Mouse (Mus musculus) layer of hippocampus, adult 2 months (tissue): ENCODE data around the gene Lsm14b. TPM values are rescaled to one million over a fixed set of nuclear protein-coding genes. Genes with fewer than 3 reads are reported as not detected.

Experiments used
- DNase-seq, 2 experiments: peaks; one replicate each; pipeline ENCODE4 v3.0.0; 2022; ENCODE audit warnings: low spot score in 2 of 2
- H3K27ac ChIP-seq: fragments of 200-600 bp; 2 replicates; pipeline ENCODE4 v1.8.1; 2022
- H3K4me3 ChIP-seq: fragments of 200-600 bp; 2 replicates; pipeline ENCODE4 v1.8.1; 2022; ENCODE audit warnings: mild to moderate bottlenecking
- CTCF ChIP-seq: fragments of 200-600 bp; conservative IDR thresholded peaks from 2 replicates; pipeline ENCODE4 v1.8.1; 2022; ENCODE audit warnings: antibody characterized with exemption, mild to moderate bottlenecking, moderate library complexity
- total RNA-seq, 2 experiments: library from RNA; stranded (reverse); gene quantifications; 2 replicates each; pipeline ENCODE4 v1.2.3; 2021

Gene Lsm14b
- total RNA-seq, 2 experiments from 2014 or later: 93.9 to 100 TPM

DNA sequence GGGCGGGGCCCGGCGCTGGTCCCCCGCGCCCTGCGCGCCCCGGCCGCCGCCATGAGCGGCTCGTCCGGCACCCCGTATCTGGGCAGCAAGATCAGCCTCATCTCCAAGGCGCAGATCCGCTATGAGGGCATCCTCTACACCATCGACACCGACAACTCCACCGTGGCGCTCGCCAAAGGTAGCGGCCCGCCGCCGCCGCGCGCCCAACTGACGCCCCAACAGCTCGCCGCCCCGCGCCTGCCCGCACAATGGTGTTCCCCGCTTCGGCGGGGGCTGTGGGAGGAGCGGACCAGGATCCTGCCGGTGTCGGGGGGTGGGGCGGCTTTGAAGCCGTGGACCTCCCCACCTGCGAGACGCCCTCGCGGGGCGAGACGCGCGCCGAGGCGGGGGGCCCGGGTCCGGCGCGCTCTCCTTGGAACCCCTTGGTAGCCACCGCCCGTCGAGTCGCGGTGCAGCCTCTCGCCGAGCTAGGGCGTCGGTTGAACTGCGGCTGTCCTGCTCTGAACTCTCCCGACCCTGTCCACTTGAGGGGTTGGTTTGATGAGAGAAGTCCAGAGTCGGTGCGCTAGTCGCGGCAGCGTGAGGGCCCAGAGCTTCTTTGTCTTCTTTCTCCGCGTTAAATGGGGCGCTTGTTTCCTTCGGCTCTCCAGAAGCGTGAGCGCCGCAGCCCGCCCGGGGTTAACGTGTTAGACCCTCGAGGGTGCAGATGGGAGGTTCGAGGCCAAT lies 511 bp downstream of the Lsm14b start:
- peak in 1 of 2 experiments; percentile 55 for DNase-seq
- TF ChIP-seq CTCF: no peak
- H3K27ac ChIP-seq: peak overlapping the region; percentile 92
- H3K4me3 ChIP-seq: peak overlapping the region; percentile 76

DNA sequence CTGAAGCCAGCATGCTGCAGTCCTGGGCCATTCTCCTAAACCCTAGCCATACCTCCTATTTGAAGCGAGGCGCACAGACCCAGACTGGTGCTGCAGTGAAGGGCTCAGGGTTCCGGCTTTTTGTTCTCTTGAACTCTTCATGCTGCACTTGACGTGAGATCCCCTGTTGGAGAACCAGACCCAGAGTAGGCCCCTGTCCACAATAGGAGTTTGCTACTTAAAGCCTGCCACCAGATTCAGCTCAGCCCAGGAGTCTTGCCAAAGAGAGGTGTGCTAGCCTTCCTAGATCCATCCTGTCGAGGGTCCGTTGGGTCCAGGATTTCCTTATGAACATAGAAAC lies 1.0 kb downstream of the Lsm14b start:
- DNase-seq: no peak
- H3K27ac ChIP-seq: peak overlapping the region; percentile 92
- no peak for TF ChIP-seq CTCF
- H3K4me3 ChIP-seq: peak overlapping the region; percentile 76

DNA sequence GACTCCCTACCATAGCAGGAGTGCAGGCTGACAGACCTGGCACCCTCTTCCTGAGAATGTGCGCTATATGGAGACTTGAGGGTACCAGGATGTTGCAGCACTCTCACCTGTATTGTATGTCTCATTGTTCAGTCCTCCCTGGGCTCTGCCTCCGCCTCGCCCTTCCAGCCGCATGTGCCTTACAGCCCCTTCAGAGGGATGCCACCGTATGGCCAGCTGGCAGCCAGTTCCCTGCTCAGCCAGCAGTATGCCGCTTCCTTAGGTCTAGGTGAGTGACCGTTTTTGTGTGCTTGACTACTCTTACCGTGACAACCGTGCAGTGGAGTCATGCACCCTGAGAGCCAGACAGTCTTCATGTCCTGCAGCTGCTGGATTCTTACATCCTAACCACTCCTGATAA lies 3.0 kb downstream of the Lsm14b start:
- no peak overlapping the region for H3K27ac ChIP-seq
- TF ChIP-seq CTCF: no peak
- H3K4me3 ChIP-seq: peak overlapping the region; percentile 76; the same call in 1 of the 2 replicates
- DNase-seq: no peak

DNA sequence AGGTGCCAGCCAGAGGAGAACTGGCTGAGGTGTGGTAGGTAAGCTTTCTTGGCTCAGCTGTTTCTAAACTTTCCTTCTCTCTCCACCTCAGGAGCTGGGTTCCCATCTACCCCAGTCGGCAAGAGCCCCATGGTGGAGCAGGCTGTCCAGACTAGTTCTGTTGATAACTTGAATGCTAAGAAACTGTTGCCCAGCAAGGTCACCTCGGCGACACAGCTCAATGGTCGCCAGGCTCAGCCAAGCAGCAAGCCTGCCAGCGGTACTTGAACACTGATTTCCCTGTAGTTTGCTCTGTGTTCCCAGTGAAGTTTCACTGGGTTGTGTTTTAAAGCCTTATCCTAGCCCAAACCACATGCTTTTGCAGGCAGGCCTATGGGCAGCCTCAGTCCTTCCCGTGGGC lies 6.5 kb downstream of the Lsm14b start:
- Histone ChIP-seq H3K4me3 (no peak overlapping the region), H3K27ac (no peak overlapping the region)
- no peak for DNase-seq

DNA sequence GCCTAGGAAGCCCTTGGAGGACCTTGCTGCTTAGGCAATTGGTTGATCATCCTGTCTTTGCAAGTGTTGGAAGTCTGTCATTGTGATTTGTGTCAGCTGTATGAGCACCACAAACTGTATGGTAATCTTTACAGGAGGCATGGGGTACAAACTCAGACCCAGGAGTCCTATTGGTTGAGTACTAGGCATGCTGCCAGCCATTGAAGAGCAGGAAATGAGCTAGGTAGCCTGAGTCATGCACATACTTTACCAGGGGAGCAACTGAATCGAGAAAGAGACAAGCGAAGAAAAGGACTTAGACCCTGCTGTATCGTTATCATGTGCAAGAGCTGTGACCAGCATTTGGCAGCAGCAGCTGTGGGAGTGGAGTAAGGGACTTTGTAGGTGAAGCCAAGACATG lies 8.1 kb downstream of the Lsm14b start:
- DNase-seq: no peak
- TF ChIP-seq CTCF: no peak
- no peak overlapping the region; the same call in 1 of the 2 replicates for H3K27ac ChIP-seq
- no peak overlapping the region for H3K4me3 ChIP-seq

More for the DNA sequence above, 6.5 kb downstream of the Lsm14b start:
- TF ChIP-seq CTCF: no peak

DNA sequence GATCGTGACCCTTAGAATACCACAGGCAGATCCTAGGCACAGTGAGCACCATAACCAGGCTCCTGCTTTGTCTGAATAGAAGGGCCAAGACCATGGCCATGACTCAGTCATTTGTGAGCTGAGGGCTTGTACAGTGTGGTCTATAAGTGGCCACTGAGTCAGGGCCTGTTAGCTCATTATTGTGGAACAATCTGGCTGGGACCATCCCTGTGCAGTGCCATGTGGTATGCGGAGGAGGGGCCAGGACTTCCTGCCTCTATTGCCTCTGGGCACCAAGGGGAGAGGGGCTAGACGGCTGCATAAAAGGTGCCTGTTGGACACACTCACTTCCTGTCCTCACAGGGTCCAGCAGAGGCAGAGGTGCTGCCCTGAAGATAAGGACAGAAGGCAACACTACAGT lies 9.2 kb downstream of the Lsm14b start:
- DNase-seq: no peak
- H3K27ac ChIP-seq: no peak overlapping the region
- no peak for TF ChIP-seq CTCF
- no peak overlapping the region for H3K4me3 ChIP-seq

DNA sequence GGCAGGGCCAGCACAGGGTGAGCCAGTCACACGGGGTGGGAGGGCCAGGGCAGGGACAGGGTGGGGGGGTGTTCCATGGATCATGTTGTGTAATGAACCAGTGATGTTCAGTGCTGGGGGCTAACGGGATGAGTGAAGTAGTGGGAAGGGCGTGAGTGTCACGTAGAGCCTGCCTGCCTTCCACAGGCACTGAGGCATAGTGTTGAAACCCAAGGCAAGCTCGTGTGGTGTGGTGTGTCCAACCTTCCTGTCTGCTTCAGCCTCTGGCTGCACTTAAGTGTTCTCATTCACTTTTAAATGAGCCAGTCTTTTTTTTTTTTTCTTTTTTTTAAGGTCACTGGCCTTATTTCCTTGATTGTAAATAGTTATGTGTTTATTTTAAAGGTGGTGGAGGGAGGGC lies 10.0 kb downstream of the Lsm14b start:
- no peak for TF ChIP-seq CTCF
- no peak overlapping the region for H3K4me3 ChIP-seq
- DNase-seq: no peak
- H3K27ac ChIP-seq: no peak overlapping the region

DNA sequence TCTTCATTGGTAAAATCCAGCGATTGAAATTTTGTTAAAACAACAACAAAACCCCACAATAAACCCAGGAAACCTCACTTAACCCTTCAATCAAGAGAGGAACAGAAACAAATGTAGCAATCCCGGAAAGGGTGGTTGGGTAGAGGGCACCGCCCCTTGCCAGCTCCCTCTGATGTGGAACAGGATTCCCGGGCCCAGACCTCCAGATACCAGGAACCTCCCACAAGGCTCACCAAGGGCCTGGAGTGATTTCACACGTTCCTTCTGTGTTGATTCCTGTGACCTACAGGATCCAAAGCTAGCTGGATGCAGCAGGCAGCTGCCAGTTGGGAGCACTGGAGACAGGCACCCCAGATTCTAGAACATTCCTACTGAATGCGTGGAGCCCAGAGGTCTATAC lies 15.6 kb downstream of the Lsm14b start:
- Histone ChIP-seq H3K4me3 (peak overlapping the region; percentile 76), H3K27ac (no peak overlapping the region)
- no peak for TF ChIP-seq CTCF

DNA sequence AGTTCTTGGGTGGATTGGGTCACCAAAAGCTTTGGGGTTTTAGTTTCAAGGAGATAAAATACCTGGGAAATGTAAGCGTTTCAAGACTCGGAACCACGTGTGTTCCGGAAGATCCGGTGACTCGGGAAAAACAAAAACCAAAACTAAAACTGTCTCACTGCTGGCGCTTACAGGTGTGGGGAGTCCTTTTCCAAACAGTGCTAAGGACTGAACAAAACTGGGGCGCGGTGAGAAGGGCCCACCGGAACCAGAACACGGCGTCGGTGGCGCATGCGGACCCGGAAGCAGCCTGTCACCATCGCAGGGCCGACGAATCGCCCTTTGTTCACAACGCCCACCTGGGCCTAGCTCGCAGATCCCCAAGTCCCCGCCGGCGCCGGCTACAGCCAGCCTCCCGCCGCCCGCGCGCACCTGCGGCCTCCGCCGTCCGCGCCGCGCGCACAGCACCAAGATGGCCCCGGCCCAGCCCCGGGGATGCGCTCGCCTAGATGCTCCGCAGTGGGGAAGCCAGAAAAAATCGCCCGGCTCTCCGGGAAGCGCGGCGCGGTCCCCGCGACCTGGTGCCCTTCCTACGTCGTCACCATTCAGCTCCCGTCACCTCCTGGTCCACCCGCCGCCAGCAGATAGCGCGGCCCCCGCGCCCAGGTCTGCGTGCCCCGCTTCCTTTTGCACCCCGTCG lies 16.9 kb downstream of the Lsm14b start:
- DNase-seq: peak in 1 of 2 experiments; percentile 37
- H3K27ac ChIP-seq: peak overlapping the region; percentile 98
- H3K4me3 ChIP-seq: peak overlapping the region; percentile 76
- TF ChIP-seq CTCF: no peak

More for the DNA sequence above, 15.6 kb downstream of the Lsm14b start:
- DNase-seq: no peak

DNA sequence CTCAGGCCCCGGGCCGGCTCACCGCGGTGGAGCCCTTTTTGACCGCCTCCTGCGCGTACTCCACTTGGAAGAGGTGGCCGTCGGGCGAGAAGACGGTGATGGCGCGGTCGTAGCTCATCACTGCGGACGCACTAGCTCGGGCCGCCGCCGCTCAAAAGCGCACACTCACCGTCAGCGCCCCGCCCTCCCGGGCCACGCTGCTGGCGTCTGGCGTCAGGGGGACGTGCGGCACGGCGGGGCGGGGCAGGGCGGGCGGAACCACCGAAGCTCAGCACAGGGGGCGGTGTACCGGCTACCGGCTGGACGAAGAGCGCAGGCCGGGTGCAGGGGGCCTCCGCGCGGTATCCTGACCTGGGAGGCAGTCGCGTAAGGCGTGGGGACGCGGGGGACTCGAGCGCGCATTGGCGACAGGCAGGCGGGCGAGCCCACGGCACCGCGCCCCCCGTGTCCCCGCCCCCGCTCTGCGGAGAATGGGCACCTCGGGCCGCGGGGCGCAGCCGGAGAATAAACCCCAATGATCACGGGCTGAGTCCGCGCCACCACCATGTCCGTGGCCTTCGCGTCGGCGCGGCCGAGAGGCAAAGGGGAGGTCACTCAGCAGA lies 17.6 kb downstream of the Lsm14b start, which contains the start of the genes Psma7 and Ss18l1:
TSS of gene Psma7 (minus strand) at position 178 of the 602 bp plus-strand sequence.
TSS of gene Ss18l1 (plus strand) at position 254 of the 602 bp plus-strand sequence.
- peak; percentile 67 for TF ChIP-seq CTCF

DNA sequence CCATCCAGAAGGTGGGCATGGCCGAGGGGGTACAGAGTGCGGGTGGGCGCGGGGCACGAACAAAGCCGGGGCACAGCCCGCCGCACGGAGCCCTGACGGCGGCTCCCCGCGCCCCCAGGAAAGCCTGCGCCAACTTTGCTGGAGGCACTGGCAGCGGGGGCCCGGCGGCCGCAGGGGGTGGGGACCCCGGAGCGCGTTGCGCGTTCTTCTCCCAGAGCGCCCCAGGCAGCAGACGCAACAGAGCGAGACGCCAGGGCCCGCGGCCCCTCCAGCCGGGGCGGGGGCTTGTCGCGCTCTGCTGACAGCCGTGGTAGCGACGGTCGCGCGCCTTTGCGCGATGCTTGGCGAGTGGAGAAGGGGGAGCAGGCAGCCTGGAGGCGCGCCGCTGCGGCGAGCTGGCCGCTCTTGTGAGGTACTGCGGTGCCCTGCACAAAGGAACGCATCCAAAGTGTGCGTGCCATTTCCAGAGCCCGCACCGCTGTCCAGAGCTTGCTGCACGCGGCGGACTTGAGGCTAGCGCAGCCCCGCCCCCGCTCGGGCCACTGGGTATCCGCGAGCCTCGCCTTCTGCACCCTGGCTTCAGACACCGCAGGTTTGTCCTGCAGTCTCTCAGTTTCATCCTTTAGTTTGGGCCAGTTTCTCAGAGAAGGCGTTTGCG lies 18.2 kb downstream of the Lsm14b start:
- peak overlapping the region; percentile 98 for H3K27ac ChIP-seq
- no peak for TF ChIP-seq CTCF
- DNase-seq: peak; percentile 54 to 75
- H3K4me3 ChIP-seq: peak overlapping the region; percentile 76

More for the DNA sequence above, 17.6 kb downstream of the Lsm14b start, which contains the start of the genes Psma7 and Ss18l1:
- peak within 1 kb of the TSS; percentile 98 for H3K27ac ChIP-seq
- peak within 1 kb of the TSS; percentile 76 for H3K4me3 ChIP-seq
- peak; percentile 87 to 91 for DNase-seq

DNA sequence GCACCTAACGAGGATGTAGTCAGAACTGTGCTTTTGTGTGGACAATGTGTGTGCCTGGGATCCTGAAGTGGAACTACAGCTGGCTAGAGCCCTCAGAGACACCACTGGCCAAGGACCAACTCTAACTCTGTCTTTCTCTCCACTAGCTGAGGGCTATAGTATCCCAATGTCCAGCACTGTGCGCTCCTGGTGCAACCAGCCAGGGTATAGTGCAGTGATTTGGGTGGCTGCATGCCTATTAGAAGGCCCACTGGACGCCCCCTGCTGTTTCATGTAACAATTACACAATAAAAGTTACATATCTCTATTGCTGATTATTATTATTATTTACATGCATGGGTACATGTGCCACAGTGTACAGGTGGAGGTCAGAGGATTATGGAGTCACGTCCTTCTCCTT lies 20.5 kb downstream of the Lsm14b start:
- TF ChIP-seq CTCF: peak; percentile 79
- no peak overlapping the region for H3K27ac ChIP-seq
- peak in 1 of 2 experiments; percentile 35 for DNase-seq

DNA sequence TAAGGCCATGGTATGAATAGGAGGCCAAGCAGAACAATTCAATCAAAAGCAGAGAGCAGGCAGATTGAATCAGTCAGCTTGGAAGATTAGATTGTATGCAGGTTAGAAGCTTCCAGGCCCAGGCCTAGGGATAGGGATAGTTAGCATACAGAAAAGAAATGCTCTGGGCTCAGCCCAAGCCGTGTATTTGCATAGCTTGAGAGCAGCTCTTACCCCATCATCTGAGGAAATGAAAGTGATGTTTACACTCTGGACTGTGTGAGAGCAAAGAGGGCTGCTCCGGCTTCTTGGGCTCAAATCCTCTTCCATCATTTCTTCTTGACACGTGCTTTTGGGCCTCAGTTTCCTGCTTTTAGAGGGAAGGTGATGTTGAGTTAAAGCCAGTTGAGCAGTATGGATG lies 22.8 kb downstream of the Lsm14b start:
- no peak for DNase-seq
- Histone ChIP-seq H3K4me3 (no peak overlapping the region), H3K27ac (peak overlapping the region; percentile 90)
- no peak for TF ChIP-seq CTCF

More for the DNA sequence above, 20.5 kb downstream of the Lsm14b start:
- H3K4me3 ChIP-seq: no peak overlapping the region
